Mouse (Mus musculus) left cerebral cortex, adult 18-20 months (tissue): ENCODE measurements around the gene Chst7. TPM values are rescaled to one million over a fixed set of nuclear protein-coding genes. Genes with fewer than 3 reads are reported as not detected.

Experiments
- DNase-seq, 2 experiments: peaks; one replicate each; pipeline ENCODE4 v3.0.0; 2021 to 2022; ENCODE audit warnings: low spot score in 2 of 2, mixed read lengths in 1 of 2
- long read RNA-seq, 2 experiments: library from polyadenylated mRNA; stranded (forward); transcript quantifications; one replicate each; pipeline ENCODE4 v2.0.0; 2021
- total RNA-seq, 2 experiments: library from RNA; stranded (reverse); gene quantifications; 2 replicates each; pipeline ENCODE4 v1.2.3; 2021

Gene Chst7
- 1 to 10 TPM; 1.8 to 2.1 TPM for total RNA-seq
- long read RNA-seq, experiment 1, partial matches to known transcripts: 0 of 3 reads
- long read RNA-seq, experiment 1, other reads (novel, unspliced or antisense): 1 of 3 reads
- long read RNA-seq, experiment 2: 0 reads

DNA sequence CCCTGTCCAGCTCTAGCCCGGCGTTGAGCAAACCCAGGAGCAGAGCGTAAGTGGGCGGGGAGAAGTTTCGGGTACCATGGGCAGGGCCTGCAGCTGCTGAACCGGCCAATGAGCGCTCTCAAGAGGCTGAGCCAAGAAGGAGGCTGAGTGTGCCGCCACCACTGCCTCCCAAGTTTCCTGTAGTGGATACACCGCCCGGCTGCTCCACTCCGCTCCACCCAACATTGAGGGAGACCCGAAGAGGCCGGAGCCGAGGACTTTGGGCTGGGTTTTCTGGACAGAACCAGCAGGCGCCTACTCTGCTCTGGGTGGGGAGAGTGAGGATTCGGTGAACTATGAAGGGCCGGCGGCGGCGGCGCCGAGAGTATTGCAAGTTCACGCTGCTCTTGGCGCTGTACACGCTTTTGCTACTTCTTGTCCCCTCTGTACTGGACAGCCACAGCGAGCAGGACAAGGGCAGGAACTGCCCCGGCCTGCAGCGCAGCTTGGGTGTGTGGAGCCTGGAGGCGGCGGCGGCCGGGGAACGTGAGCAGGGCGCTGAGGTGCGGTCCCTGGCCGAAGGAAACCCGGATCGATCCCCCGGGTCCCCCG, at the start of gene Chst7:
Chst7 (plus strand) TSS at position 180 of the 591 bp plus-strand sequence.
- DNase-seq: peak; percentile 12 to 39

DNA sequence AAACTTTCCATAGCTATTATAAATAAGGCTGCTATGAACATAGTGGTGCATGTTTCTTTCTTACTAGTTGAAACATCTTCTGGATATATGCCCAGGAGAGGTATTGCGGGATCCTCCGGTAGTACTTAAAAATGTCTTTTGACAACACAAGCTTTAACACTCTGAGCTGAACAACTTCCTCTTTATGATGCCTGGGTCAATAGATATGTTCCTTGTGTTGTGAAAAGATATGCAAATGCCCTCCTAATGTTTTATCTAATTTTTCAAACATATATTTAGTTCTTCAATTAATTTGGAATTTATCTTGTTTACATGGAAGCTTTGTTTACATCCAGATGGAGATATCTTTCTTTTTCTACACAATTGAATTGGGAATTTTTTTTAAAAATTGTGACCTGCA, 47.1 kb upstream of the Chst7 start:
- no peak for DNase-seq

DNA sequence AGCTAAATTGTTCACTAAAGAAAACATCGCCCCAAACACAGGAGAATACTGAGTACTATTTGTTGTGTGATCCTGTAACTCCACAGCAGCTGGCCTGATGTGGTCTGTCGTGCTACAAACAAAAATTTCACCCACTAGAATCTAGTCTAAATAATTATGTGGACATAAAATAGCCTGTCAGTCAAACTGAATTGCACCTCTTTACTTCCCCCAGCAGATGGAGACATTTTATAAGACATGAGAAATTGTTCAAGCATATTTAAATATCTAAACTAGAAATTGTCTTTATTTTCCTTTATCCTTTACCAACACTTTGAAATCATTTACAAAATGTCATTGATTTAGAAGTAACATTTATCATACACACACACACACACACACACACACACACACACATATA, 38.4 kb upstream of the Chst7 start:
- DNase-seq: no peak

DNA sequence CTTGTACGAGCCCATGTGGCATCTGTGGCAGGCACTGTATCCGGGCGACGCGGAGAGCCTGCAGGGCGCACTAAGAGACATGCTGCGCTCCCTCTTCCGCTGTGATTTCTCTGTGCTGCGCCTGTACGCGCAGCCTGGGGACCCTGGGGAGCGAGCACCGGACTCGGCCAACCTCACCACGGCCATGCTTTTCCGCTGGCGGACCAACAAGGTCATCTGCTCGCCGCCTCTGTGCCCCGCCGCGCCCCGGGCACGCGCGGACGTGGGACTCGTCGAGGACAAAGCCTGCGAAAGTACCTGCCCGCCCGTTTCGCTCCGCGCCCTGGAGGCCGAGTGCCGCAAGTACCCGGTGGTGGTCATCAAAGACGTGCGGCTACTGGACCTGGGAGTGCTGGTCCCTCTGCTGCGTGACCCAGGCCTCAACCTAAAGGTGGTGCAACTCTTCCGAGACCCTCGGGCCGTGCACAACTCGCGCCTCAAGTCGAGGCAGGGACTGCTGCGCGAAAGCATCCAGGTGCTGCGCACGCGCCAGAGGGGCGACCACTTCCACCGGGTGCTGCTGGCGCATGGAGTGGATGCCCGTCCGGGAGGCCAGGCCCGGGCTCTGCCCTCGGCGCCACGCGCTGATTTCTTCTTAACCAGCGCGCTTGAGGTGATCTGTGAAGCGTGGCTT, 872 bp downstream of the Chst7 start:
- DNase-seq: no peak

DNA sequence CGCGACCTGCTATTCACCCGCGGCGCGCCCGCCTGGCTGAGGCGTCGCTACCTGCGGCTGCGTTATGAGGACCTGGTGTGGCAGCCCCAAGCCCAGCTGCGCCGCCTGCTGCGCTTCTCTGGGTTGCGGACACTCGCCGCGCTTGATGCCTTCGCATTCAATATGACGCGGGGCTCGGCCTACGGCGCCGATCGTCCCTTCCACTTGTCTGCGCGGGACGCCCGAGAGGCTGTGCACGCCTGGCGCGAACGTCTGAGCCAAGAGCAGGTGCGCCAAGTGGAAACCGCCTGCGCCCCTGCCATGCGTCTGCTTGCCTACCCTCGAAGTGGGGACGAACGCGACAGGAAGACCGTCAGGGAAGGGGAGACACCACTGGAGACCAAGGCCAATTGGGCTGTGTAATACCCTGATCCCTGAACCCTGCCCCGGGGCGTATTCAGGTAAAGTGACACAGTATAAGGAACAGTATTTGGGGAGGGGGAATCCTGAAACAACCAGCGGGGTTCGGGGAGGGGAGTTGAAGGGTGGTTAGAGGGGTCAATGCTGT, 1.5 kb downstream of the Chst7 start:
- DNase-seq: peak in 1 of 2 experiments; percentile 2

DNA sequence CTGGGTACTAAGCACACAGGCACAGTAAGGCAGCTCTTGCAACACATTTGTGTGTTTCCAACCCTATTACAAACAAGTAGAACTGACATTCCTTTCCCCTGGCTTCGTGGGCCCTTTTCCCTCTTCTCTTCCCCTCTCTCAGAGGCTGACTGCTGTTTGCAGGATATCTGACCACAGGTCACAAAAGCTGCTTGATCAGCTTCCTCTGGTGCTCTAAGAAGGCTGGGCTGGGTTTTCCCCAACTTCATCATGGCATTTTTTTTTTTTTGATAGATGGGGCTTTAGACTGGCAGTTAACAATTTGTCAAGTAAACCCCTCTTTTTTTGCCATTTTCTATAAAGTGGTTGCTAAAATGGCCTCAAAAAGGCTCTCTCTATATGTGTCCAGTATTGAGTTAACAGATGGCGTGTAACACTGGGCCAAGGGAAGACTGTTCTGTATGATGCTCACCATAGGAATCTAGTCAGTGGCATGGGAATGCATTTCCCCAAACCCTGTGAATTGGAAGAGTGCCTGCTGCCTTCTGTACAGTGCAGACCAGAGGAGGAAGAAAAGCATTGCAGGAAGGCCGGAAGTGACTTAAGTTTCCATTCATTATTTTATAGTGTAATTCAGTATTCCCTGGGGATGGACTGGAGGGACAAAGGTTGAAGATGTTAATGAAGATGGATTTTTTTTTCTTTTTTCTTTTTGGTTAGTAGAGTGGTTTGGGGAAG, 2.6 kb downstream of the Chst7 start:
- DNase-seq: no peak

DNA sequence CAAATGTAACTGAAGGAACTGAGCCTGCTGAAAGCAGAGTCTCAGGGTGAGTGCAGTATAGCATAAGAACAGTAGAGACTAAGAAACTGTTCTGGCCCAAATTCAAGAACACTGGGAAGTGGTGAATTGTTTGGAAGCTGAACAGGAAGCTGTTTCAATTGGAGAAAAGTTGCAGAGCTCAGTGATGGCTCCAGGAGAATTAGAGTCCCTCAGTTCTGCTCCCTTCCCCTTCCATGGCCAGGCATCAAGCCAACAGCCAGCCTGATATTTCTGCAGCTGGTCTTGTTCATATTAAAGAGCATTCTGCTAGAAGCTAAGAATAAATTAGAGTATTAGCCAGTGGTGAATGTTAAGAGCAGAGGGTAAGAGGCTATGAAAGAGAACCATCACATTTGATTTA, 7.3 kb downstream of the Chst7 start:
- DNase-seq: no peak

DNA sequence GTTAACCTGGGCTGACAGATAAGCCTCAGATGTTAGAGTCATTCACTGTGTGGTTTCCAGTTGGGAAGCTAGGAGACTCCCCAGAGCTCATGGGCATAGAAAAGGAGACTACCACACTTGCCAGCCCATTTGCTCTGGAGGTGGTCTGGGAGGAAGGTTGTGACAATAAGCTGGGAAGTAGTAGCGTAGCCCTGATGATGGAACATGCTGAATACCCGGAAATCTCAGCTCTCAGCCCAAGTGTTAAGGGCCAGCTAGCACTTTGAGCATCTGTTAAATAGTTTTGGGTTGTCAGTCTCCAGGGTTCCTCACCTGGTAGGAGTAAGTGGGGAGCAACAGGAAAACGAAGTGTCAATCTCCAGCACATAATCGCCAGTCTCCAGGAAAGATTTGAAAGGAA, 10.8 kb downstream of the Chst7 start:
- no peak for DNase-seq

DNA sequence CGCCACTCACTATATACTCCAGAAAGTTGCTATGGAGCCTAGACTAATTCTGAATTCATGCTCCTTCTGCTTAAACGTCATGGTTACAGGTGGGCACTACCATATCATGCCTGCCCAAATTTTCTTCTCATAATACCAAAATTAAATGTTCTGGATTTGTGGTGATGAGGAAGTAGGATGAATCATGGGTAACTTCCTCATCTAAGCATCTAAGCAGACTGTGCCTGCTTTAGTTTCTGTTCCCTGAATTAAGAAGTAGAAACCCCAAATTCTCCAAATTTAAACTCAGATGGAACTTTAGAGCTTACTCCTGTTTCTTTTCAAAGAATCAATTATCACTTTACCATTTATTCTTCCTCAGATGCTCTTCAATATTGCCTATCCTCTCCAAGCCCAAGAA, 58.4 kb downstream of the Chst7 start:
- no peak for DNase-seq

DNA sequence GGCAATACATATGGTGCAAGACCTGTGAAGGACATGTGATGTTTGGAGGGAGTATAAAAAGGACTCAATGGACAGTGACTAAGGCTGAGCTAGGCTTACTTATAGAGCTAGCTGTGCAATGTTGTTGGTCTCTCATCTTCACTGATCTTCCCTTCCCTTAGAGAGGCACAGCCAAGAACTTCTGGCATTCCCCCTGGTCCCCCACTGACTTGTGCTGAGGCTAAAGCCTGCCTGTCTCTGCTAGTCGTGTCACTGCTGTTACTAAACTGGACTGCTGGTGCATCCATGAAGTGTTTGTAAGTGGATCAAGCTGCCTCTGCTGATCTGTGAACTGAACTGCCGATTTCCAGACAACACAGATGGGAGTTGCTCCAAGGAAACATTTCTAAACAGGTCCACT, 66.1 kb downstream of the Chst7 start:
- DNase-seq: no peak

DNA sequence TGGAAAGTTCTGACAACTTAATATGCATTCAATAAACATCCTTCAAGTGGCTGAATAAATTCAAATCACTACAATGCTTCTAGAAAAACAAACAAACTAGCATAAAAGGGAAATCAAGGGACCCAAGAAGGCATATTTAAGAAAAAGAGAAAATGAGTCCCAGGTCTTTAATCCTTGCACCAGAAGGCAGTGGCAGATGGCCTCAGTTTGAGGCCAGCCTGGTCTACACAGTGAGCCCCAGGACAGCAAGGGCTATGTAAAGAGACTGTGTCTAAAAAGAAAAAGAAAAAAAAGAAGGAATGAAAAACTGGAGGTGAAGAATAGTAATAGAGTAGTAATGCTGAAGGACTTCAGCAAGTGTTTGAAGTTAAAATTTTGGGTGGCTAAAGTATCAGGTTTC, 69.6 kb downstream of the Chst7 start:
- DNase-seq: no peak

DNA sequence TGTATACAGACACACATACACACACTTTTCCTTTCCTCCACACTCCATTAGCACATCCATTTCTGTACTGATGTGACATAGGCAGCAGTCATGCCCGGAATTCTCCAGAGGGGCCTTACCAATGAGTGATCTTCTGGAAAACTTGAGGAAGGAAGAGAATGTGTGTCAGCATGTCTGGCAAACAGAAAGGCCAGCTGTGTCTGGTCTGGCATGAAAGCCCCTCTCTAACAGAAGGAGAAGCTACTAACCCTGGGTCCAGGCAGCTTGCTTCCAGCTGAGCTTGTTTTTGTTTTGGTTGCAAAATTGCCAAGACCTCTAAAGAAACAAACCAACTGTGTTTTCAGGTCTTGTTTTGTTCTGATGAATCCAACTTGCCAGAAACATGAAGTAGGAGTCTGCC, 70.1 kb downstream of the Chst7 start:
- no peak for DNase-seq

Other genes with a start within 250 kb of the Chst7 start
- 10 to 100 TPM; 58.7 to 64.2 TPM for gene Slc9a7, start 232.2 kb downstream of the Chst7 start, total RNA-seq